Mouse (Mus musculus): ENCODE measurements around the gene Baiap2l1.
A peak's percentile ranks its signal among the peaks of the same experiment; 100 is the strongest.

Baiap2l1 gene

DNA sequence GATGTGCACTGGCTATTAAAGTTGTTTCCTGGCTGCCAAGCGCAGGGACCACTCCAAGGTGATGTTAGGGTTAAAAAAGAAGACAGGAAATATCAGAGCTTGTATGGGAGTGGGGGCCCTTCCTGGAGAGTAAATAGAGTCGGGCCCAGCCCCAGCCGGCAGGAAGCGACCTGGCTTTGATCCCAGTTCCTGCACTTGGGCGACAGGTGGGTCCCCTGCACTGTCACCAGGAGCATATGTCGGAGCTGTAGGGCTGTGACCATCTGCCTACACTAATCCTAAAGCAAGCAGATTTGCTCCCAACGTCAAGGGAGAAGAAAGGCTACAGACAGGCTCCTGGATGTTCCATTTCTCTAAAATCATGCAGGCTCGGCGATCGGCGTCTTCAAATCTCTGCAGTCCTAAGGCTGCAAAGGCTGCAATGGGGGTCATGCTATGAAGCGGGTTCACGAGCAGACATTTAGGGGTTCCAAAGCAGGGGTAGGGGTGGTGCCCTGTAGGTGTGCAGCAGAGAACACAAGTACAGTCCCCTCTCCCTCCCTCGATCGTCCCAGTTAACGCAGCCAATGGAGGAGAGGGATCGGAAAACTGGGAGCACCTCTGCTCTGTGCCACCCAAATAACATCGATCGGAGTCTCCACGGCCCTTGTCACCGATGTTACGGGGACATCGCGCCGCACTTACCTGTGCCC, 135.0 kb downstream of the Baiap2l1 start:
- DNase-seq, result peak; percentile 98

DNA sequence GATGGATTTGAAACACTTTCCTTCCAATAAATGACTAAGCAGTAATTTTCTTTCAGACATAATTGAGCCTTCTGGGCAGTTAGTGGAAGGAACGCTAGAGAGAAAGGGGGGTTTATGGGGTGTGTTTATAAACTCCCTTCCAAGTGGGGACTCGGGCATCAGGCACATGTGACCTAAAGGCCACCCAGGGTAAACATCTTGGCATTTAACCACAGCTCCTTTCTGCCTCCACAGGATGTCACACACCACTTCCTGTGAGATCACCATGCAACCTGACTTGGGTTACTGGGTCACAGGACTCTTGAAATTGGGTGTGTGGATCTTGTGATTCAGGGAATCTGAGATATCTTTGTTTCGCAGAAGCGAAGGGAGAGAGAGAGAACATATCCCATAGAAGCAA, 136.6 kb downstream of the Baiap2l1 start:
- peak; percentile 95 for DNase-seq

DNA sequence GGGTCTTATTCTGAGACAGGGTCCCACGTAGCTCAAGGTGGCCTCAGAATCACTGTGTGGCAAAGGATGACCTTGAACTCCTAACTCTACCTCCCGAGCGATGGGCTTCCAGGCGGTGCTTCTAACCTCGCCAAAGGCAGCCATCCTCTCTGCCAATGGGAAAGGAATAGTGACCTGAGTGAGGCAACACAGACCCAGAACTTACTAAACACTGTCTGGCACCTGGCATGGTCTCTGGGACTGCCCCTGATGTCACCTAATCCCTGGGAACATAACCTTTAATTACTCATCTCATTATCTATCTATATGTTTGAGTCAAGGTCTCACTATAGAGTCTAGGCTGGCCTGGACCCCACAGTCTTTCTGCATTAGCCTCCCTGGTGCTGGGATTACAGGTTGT, 138.0 kb downstream of the Baiap2l1 start:
- no peak for DNase-seq

DNA sequence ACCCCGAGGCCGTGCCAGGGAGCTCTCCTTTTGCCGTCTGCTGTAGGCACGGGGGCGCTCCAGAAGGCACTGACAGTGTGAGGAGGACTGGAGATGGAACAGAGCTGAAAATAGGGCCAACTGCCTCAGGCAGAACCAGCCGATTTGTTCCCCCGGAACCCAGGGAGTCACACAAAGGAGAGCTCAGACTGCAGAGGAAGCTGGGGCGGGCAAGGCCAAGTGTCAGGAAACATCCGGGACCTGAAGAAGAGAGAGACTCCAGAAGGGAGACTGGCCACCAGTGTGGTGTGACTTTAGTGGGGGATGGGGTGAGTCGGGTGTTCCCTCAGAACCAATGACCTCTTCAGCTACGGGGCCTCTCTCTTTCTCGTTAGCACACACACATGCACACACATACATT, 138.6 kb downstream of the Baiap2l1 start:
- peak; percentile 92 for DNase-seq

DNA sequence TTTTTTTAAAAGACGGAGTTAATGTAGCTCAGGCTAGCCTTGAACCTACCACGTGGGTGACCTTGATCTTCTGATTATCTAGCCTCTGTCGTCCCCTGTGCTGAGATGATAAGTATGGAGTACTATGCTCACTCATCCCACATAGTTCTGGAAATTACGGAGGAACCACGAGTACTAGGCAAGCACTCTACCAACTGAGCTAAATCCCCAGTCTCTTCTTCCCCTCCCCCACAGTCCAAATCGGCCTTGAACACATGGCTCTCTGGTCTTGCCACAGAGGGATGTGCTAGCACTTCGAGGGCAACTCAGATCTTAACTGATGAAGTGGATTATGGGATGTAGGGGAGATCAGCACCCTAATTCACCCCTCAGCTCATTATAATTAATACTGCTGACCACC, 139.9 kb downstream of the Baiap2l1 start:
- no peak for DNase-seq

DNA sequence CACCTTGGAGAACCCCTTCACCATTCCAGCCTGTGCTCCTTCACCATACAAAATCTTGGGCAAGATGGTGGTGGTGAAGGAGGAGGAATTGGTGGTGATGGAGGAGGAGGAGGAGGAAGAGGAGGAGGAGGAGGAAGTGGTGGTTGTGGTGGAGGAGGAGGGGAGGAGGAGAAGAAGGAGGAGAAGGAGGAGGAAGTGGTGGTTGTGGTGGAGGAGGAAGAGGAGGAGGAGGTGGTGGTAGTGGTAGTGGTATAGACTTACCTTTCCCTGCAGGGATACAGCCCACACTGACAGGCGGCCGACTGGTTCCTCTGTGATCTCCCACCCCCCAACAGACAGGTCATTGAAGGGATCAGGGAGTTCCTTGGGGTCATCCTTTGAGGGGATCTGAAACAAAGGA, 141.9 kb downstream of the Baiap2l1 start:
- no peak for DNase-seq

All from heart, adult 11 months (tissue).